Mouse (Mus musculus) CD8-positive naive resting alpha-beta T cell, adult 2 months (primary cell): Measurements from ENCODE around the gene Tmem150c.

Source experiments
- DNase-seq, 2 experiments: peaks; one replicate each; pipeline ENCODE4 v3.0.0; 2022; ENCODE audit warnings: low read depth in 2 of 2, low spot score in 2 of 2

The Tmem150c gene

DNA sequence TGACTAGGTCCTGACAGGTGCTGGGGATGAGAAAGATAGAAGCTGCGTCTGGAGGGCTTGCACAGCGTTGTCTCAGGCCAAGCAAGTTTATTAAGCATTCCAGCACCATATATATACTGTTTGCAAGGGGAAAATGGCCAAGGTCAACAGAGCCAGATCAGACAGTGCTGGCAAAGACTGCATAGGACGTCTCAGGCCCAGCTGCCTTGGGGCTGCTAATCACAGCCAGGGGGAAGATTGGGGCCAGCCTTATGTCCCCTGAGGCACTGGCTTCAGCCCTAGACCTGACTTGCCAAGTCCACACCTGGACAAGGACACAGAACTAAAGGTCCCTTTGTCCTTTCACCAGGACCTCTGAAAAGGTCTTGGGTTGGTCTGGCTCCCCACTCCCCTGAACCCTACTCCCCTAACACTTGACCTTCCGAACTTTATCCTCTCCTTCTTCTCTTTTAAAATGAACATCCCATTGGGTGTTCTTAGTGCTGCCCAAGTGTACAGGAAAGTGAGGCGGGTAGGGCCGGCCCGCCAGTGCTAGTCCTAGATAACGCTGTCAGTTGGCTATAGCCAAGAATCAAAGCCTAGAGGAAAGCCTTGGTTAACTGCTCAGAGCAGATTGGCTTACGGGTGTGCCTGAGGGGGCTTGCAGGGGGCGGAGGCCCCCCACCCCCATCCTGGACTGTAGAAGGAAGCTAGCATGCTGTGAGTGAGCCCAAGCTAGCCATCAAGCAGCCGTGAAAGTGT, 104.6 kb downstream of the Tmem150c start:
- DNase-seq, result no peak

DNA sequence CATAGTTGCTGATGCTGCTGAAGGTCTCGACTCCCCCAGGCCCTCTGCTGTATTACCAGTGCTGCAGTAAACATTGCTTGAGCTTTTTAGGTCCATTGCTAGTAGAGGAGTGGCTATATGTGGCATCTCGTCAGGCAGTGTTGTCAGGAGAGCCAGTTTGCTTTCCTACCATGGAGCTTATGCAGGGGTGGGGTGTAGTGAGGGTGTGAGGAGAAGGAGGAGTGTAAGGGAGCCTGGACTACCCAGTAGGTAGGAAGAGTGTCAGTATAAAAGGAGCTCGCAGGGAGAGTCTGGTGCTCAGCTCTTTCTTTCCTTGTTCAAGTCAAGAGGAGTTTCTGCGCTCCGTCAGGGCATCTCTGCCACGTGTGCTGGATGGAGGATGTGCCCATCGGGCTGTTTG, 106.9 kb downstream of the Tmem150c start:
- DNase-seq, result no peak

DNA sequence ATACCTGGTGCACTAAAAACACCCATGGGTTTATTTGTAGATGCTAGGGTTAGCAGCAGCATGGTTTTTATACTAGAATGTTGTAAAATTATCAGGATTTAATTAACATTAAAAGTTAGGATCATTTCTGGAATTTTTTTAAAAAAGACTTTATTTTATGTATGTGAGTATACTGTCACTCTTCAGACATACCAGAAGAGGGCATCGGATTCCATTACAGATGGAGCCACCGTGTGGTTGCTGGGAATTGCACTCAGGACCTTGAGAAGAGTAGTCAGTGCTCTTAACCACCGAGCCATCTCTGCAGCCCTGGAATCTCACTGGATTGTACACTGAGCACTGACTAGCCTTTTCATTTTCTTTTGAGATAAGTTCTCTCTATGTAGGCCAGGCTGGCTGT, 109.7 kb downstream of the Tmem150c start:
- DNase-seq, result no peak

DNA sequence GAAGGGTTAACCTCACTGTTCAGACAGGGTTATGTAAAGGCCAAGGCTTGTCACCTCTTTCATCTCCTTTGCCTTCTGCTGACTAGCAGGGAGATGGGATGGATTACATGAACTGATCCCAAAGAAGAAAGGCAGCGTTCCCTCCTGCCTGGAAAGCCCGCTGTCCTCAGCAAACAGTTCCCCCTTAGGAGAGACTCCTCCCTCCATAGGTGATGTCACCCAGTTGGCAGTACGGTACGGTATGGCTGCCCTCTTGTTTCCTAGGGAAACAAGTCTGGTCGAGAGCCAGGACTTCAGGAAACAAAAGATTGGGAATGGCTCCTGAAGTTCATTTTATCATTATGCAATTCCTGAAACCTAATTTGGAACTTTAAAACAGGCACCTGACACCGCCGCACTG, 111.7 kb downstream of the Tmem150c start:
- no peak for DNase-seq

- DNase-seq, result no peak
Measured at GRCm38 (mm10) chr5:100047143-100047640, 112.4 kb downstream of the Tmem150c start.

DNA sequence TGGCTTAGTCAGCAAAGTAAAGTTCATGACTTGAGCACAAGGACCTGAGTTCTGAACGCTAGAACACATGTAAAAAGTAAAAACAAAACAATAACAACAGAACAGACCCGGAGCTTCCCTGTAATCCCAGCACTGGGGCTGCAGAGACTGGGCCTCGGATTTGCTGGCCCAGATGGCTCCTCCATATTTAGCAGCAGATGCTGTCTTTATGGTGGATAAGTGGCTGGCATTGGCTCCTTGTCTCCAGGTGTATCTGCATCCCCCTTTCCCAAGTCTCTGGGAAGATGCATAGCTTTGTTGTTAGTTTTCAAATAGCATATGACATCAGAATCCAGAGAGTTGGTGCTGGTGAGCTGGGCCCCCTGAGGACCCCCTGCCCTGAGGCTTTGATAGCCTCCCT, 113.5 kb downstream of the Tmem150c start:
- DNase-seq, result no peak

DNA sequence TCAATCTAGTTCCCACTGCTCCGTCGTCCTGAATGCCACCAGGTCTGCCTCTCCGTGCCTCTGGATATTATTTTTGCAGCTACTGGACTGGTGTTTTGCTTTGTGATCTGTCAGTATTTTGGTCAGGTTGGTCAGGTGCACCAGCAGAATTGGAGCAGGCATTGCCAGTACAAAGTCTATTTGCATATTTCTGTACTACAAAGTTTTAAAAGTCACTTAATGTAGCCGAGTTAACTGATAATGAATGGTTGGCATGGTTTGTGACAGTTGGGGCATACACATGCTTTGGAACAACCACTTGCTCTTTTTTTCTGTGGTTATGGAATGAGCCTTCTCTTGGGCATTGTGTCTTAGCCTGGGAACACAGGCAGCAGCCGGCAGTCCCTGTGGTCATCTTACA, 115.0 kb downstream of the Tmem150c start:
- no peak for DNase-seq

GRCm38 (mm10) chr5:100044030-100044429, 115.6 kb downstream of the Tmem150c start:
- DNase-seq, result no peak

GRCm38 (mm10) chr5:100043361-100043760, 116.2 kb downstream of the Tmem150c start:
- DNase-seq, result no peak

- DNase-seq, result no peak
Measured at GRCm38 (mm10) chr5:100042467-100042866, 117.1 kb downstream of the Tmem150c start.

DNA sequence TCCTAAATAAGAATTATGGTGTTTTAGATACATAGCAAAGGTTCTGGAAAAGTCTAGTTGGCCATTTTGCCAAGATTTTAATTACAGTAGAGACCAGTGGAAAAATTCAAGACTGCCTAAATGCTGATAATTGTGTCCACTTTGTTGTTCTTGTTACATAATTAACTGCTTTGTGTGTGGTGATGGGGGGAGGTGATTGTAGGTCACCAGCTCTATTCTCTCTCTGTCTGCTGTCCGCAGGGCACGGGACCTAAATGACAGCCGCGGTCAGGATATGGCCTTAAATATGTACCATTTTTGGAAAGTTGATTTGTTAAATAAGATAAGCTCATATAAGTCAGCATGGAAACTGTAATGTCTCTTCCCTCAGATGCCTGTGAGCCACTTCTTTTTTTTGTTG, 118.3 kb downstream of the Tmem150c start:
- no peak for DNase-seq

GRCm38 (mm10) chr5:100040281-100040784, 119.3 kb downstream of the Tmem150c start:
- no peak for DNase-seq

DNA sequence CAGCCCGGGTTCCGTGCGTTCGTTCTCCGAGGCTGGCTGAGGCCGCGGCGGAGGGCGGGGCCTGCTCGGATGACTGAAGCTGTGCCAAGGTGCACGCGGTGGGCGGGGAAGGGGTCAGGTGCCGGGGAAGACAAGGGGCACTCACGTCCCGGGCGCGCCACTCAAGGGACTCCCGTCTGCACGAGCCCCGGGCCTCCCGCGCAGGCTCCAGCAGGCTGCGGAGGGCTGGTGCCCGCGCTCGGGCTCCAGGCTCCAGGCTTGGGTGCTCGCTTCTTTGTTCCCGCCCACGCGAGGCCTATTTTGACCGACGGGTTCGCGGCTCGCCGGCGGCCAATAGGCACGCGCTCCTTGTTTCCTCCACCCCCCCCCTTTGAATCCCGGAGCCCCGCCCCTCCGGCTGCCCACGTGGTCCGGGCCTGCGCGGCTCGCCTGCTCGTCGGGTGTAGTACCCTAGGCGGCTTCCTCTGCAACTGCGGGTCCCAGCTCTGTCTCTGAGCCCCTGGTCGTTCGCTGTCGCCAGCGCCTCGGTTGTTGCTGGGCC, 119.9 kb downstream of the Tmem150c start, which contains the start of the genes Hnrnpdl and Enoph1:
Gene Hnrnpdl (minus strand): TSS at position 63 of the 541 bp plus-strand sequence.
Gene Enoph1 (plus strand): TSS at position 384 of the 541 bp plus-strand sequence.
- DNase-seq, result peak; percentile 87 to 91

DNA sequence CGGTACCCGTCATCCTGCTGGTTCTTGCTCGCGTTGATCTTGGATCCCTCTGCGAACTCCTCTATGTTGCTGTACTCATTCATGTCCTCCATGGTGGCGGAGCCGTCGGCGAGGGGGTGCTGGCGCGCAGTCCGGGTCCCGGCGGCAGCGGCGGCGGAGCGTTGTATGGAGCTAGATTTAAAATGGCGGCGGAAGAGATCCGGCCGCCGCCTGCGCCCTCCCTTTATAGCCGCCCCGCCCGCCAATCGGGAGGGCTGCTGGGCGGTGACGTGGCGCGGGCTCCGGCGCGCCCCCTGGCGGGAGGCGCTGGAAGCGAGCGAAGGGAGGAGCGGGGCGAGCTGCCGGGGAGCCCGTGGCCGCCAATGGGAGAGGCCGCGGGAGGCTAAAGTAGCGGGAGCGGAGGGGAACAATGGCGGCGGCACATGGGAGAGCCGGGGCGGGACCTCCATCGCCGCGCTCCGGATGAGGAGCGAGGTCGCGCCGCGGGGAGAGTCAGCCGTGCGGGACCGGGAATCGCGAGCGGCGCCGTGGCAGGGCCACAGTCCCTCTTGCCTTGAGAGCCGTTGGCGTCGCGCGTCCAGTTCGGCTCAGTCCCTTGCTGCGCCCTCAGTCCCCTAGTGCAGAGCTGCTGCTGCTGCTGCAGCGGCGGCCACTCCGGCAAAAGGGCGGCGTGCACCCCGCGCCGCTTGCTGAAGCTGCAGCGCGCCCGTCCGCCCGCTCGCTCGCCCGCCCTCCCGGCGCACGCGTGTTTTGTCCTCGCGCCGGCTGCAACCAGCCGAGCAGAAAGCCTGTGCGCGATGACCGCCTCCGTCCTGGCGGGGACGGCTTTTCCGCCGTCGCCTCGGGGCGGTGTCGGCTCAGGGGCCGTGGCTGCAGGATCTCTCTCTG, 120.7 kb downstream of the Tmem150c start:
- DNase-seq, result peak; percentile 97 to 99

DNA sequence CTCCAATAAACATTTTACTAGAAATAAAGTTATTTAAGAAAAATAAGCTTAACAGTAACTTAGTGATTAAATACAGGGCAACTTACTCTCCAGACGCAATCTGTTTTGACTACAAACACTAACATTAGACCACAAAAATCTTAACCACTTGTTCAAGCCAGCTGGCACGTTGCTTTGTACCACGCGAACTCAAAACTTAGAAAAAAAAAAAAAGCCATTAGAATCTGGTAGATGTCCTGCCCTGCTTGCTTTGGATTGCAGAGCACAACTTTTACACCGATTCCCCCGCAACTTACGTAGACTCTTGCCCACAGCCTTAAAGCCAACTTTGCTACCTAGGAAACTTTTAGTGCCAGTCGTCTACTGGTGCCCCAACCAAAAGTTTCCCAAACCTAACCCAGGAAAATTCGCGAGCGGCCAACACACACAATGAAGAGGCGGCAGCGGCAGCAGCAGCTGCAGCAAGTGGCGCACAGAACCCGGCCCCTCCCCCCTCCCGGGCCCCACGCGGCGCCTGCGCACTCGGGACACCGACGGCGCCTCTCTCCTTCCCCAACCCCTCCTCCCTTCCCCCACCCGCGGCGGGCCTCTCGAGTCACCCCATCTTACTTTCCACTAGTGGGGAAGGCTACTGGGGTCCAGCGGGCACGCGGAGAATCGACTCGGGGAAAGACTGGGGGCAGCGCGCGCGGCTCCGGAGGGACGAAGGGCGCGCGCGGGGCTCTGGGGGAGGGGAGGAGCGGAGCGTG, 121.5 kb downstream of the Tmem150c start:
- DNase-seq, result peak; percentile 81 to 83

- DNase-seq, result peak in 1 of 2 experiments; percentile 9
Measured at GRCm38 (mm10) chr5:100036681-100037080, 122.9 kb downstream of the Tmem150c start.

GRCm38 (mm10) chr5:100035950-100036349, 123.7 kb downstream of the Tmem150c start:
- no peak for DNase-seq

DNA sequence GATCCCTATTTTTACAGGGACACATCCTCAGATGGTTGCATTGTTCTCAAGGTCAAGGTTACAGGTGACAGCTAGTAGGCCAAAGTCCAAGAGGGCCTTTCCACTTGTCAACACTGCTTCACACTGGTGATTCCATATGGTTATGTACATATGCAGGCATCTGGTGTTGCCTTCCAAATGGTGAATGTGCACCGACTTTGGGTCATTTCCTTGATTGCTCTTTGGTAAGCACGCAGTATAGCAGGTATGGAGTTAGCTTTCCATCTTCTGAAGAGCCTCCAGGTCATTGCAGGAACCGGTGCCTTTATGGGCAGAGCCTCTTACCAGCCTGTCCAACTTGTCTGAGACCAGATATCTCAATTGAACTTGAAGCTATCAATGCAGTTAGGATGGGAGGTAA, 127.0 kb downstream of the Tmem150c start:
- no peak for DNase-seq

DNA sequence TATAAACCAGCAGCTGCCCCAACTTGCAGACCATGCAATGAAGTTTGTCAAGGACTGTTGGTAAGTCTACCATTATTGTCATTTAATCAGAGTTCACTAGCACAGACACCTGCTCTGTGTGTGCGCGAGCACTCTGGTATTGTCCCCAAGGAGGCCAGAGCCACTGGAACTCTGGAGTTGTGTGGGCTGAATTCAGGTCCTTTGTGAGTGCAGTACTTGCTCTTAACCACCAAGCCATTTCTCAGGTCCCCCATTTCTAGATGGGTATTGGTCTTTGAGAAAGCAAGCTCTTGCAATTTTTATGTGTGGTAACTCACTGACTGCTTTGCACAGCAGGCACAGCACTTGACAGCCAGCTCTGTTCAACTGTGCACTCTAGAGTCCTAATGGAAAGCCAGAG, 127.5 kb downstream of the Tmem150c start:
- DNase-seq, result no peak

GRCm38 (mm10) chr5:100030069-100030468, 129.5 kb downstream of the Tmem150c start:
- no peak for DNase-seq
